Mouse (Mus musculus) T-cell, adult 66 days (primary cell): ENCODE results near the gene Hexim1. TPM values are rescaled to one million over a fixed set of nuclear protein-coding genes. Genes with fewer than 3 reads are reported as not detected.

ENCODE experiments used
- total RNA-seq, 2 experiments: library from RNA; stranded (reverse); gene quantifications; 3 replicates in 1 of 2; 4 replicates in 1 of 2; pipeline ENCODE4 v1.2.4; 2023

Hexim1 gene
- 10 to 100 TPM; 73.5 to 91.3 TPM for total RNA-seq

GRCm38 (mm10) chr11:103116008-103116818 lies at the start of gene Hexim1:
TSS of gene Hexim1 (plus strand) at chr11:103116231.

DNA sequence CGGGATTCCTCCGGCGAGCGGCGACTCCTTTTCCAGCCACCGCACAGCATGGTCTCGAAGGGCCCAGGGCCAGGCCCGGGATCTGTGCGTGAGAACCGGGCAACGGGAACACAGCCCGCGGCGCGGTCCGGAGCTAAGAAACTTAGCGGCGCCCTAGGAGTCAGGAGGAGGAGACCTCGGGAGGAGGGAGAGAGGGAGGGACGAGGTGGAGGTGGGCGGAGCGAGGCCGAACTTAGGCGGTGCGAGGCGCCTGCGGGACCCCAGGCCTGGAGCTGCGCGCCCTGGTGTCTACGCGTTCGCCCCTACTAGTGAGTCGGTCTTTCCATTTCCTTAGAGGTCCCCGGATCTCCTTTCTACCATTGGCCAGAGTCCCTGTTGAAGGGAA lies 14.6 kb upstream of the Hexim1 start, which contains the start of the genes Plcd3 and Acbd4:
Gene Plcd3, minus strand, starts transcription at position 178 of the 385 bp plus-strand sequence.
Gene Acbd4, plus strand, starts transcription at position 202 of the 385 bp plus-strand sequence.

GRCm38 (mm10) chr11:103131701-103132575 lies 15.9 kb downstream of the Hexim1 start, which contains the start of gene Hexim2:
TSS of gene Hexim2 (plus strand) at chr11:103132429.

Other genes with a start within 250 kb of the Hexim1 start
- 100 to 1,000 TPM; 154 TPM for gene Eftud2, start 235.2 kb upstream of the Hexim1 start, total RNA-seq
- not detected for gene Ccdc103, start 235.0 kb upstream of the Hexim1 start, total RNA-seq
- not detected for gene Fam187a, start 231.1 kb upstream of the Hexim1 start, total RNA-seq
- gene Gfap, start 215.3 kb upstream of the Hexim1 start, total RNA-seq = not detected
- 1 to 10 TPM in 1 of 2 experiments, under 1 TPM in 1; 0.59 to 2.2 TPM for gene Kif18b, start 191.1 kb upstream of the Hexim1 start, total RNA-seq
- not detected for gene C1ql1, start 169.5 kb upstream of the Hexim1 start, total RNA-seq
- gene Nmt1, start 88.0 kb upstream of the Hexim1 start, total RNA-seq = 10 to 100 TPM; 60.2 to 68.4 TPM
- gene Dcakd, start 87.9 kb upstream of the Hexim1 start, total RNA-seq = 10 to 100 TPM; 18.5 to 22.4 TPM
- gene Plcd3, start 14.6 kb upstream of the Hexim1 start, total RNA-seq = not detected
- 10 to 100 TPM; 46.3 to 47.1 TPM for gene Acbd4, start 14.5 kb upstream of the Hexim1 start, total RNA-seq
- 1 to 10 TPM; 1.6 to 2.8 TPM for gene Hexim2, start 16.2 kb downstream of the Hexim1 start, total RNA-seq
- 100 to 1,000 TPM; 420 to 447 TPM for gene Fmnl1, start 54.9 kb downstream of the Hexim1 start, total RNA-seq
- not detected for gene 1700023F06Rik, start 92.3 kb downstream of the Hexim1 start, total RNA-seq
- not detected for gene Spata32, start 102.2 kb downstream of the Hexim1 start, total RNA-seq
- 10 to 100 TPM; 66.2 to 71.0 TPM for gene Map3k14, start 151.2 kb downstream of the Hexim1 start, total RNA-seq
- 10 to 100 TPM; 73.8 to 86.5 TPM for gene Arhgap27, start 247.5 kb downstream of the Hexim1 start, total RNA-seq